Mouse (Mus musculus): ENCODE results near the gene Mrpl1. TPM values are rescaled to one million over a fixed set of nuclear protein-coding genes. Genes with fewer than 3 reads are reported as not detected.
A peak's percentile ranks its signal among the peaks of the same experiment; 100 is the strongest.

Mrpl1 gene
- 18.5 and 19.0 TPM in 2 replicates for polyA plus RNA-seq (2014; fragmentation: Nextera tagmentation; extraction: Ambion mirVana)

- Histone ChIP-seq H3K9me3 (ENCODE audit: control insufficient read depth, low read length) (no peaks in the 10 kb centered on the region), H3K27me3 (ENCODE audit: control insufficient read depth, insufficient read depth, low read length) (no peaks in the 10 kb centered on the region), H3K36me3 (replicated peaks; ENCODE audit: control insufficient read depth, insufficient read depth) (peaks cover 8% of the 10 kb centered on the region; the same call in 1 of the 2 replicates), H3K4me1 (replicated peaks; ENCODE audit: control insufficient read depth, insufficient read depth, low read length) (peaks cover 17% of the 10 kb centered on the region), H3K4me3 (replicated peaks; ENCODE audit: low read length) (peak within 1 kb of the TSS; percentile 94), H3K27ac (peak within 1 kb of the TSS; percentile 86), H3K9ac (peak within 1 kb of the TSS; percentile 83), H3K4me2 (replicated peaks) (peak within 1 kb of the TSS; percentile 82)
- WGBS, result 3% methylated on average over 17 of the region's 17 CpGs
- DNase-seq (ENCODE audit: low spot score) (peak; percentile 66), ATAC-seq (ENCODE audit: low FRiP score) (peak; percentile 69)
Observed at GRCm38 (mm10) chr5:96209459-96209858, at the start of gene Mrpl1. Gene Mrpl1, plus strand, starts transcription at chr5:96209493.

GRCm38 (mm10) chr5:96160467-96161262 is 48.6 kb upstream of the Mrpl1 start:
- peak overlapping the region; percentile 80 for H3K4me2 ChIP-seq (replicated peaks)
- H3K27ac ChIP-seq, result peak overlapping the region; percentile 98
- no peaks in the 10 kb centered on the region for H3K27me3 ChIP-seq (ENCODE audit: control insufficient read depth, insufficient read depth, low read length)
- ATAC-seq (ENCODE audit: low FRiP score) (no peak), DNase-seq (ENCODE audit: low spot score) (peak; percentile 48)
- peak overlapping the region; percentile 95 for H3K4me3 ChIP-seq (replicated peaks; ENCODE audit: low read length)
- no peaks in the 10 kb centered on the region for H3K9me3 ChIP-seq (ENCODE audit: control insufficient read depth, low read length)
- H3K4me1 ChIP-seq (replicated peaks; ENCODE audit: control insufficient read depth, insufficient read depth, low read length), result peaks cover 14% of the 10 kb centered on the region
- H3K9ac ChIP-seq, result peak overlapping the region; percentile 94
- no peaks in the 10 kb centered on the region for H3K36me3 ChIP-seq (replicated peaks; ENCODE audit: control insufficient read depth, insufficient read depth)
- WGBS, result under 1% methylated on average over 48 of the region's 50 CpGs

- H3K4me1 ChIP-seq (replicated peaks; ENCODE audit: control insufficient read depth, insufficient read depth, low read length), result peaks cover 14% of the 10 kb centered on the region
- H3K36me3 ChIP-seq (replicated peaks; ENCODE audit: control insufficient read depth, insufficient read depth), result no peaks in the 10 kb centered on the region
- H3K27ac ChIP-seq, result peak overlapping the region; percentile 98
- peak overlapping the region; percentile 80 for H3K4me2 ChIP-seq (replicated peaks)
- WGBS, result under 1% methylated on average over 37 of the region's 45 CpGs
- no peak for DNase-seq (ENCODE audit: low spot score)
- peak overlapping the region; percentile 94 for H3K9ac ChIP-seq
- H3K27me3 ChIP-seq (ENCODE audit: control insufficient read depth, insufficient read depth, low read length), result no peaks in the 10 kb centered on the region
- peak; percentile 28 for ATAC-seq (ENCODE audit: low FRiP score)
- no peaks in the 10 kb centered on the region for H3K9me3 ChIP-seq (ENCODE audit: control insufficient read depth, low read length)
- H3K4me3 ChIP-seq (replicated peaks; ENCODE audit: low read length), result peak overlapping the region; percentile 95
Observed at GRCm38 (mm10) chr5:96161263-96161577, 48.1 kb upstream of the Mrpl1 start.

GRCm38 (mm10) chr5:96161578-96162398 is 47.5 kb upstream of the Mrpl1 start:
- WGBS, result under 1% methylated on average over 93 of the region's 114 CpGs
- DNase-seq (ENCODE audit: low spot score), result peak; percentile 33
- Histone ChIP-seq H3K9me3 (ENCODE audit: control insufficient read depth, low read length) (no peaks in the 10 kb centered on the region), H3K4me2 (replicated peaks) (peak overlapping the region; percentile 80), H3K4me1 (replicated peaks; ENCODE audit: control insufficient read depth, insufficient read depth, low read length) (peaks cover 14% of the 10 kb centered on the region), H3K4me3 (replicated peaks; ENCODE audit: low read length) (peak overlapping the region; percentile 95), H3K36me3 (replicated peaks; ENCODE audit: control insufficient read depth, insufficient read depth) (no peaks in the 10 kb centered on the region), H3K27me3 (ENCODE audit: control insufficient read depth, insufficient read depth, low read length) (no peaks in the 10 kb centered on the region), H3K9ac (peak overlapping the region; percentile 94), H3K27ac (peak overlapping the region; percentile 98)
- ATAC-seq (ENCODE audit: low FRiP score), result peak; percentile 70

- Histone ChIP-seq H3K36me3 (replicated peaks; ENCODE audit: control insufficient read depth, insufficient read depth) (no peaks in the 10 kb centered on the region), H3K27me3 (ENCODE audit: control insufficient read depth, insufficient read depth, low read length) (no peaks in the 10 kb centered on the region), H3K9me3 (ENCODE audit: control insufficient read depth, low read length) (no peaks in the 10 kb centered on the region), H3K4me3 (replicated peaks; ENCODE audit: low read length) (peak overlapping the region; percentile 95), H3K9ac (peak overlapping the region; percentile 94), H3K4me2 (replicated peaks) (peak overlapping the region; percentile 80), H3K27ac (peak overlapping the region; percentile 98), H3K4me1 (replicated peaks; ENCODE audit: control insufficient read depth, insufficient read depth, low read length) (peaks cover 14% of the 10 kb centered on the region)
- under 1% methylated on average over 56 of the region's 56 CpGs for WGBS
- peak; percentile 91 for DNase-seq (ENCODE audit: low spot score)
- peak; percentile 92 for ATAC-seq (ENCODE audit: low FRiP score)
Observed at GRCm38 (mm10) chr5:96162399-96163331, 46.6 kb upstream of the Mrpl1 start.

GRCm38 (mm10) chr5:96163396-96164020 is 45.8 kb upstream of the Mrpl1 start:
- DNase-seq (ENCODE audit: low spot score) (no peak), ATAC-seq (ENCODE audit: low FRiP score) (no peak)
- peak overlapping the region; percentile 98 for H3K27ac ChIP-seq
- whole genome bisulfite sequencing, result 8% methylated on average over 1 of the region's 1 CpGs
- no peaks in the 10 kb centered on the region for H3K36me3 ChIP-seq (replicated peaks; ENCODE audit: control insufficient read depth, insufficient read depth)
- peak overlapping the region; percentile 94 for H3K9ac ChIP-seq
- peak overlapping the region; percentile 80 for H3K4me2 ChIP-seq (replicated peaks)
- H3K9me3 ChIP-seq (ENCODE audit: control insufficient read depth, low read length), result no peaks in the 10 kb centered on the region
- peak overlapping the region; percentile 95 for H3K4me3 ChIP-seq (replicated peaks; ENCODE audit: low read length)
- no peaks in the 10 kb centered on the region for H3K27me3 ChIP-seq (ENCODE audit: control insufficient read depth, insufficient read depth, low read length)
- H3K4me1 ChIP-seq (replicated peaks; ENCODE audit: control insufficient read depth, insufficient read depth, low read length), result peaks cover 14% of the 10 kb centered on the region

- H3K4me1 ChIP-seq (replicated peaks; ENCODE audit: control insufficient read depth, insufficient read depth, low read length), result peaks cover 14% of the 10 kb centered on the region
- H3K4me2 ChIP-seq (replicated peaks), result peak within 1 kb of the TSS; percentile 80
- DNase-seq (ENCODE audit: low spot score), result no peak
- WGBS, result 53% methylated on average over 5 of the region's 5 CpGs
- no peaks in the 10 kb centered on the region for H3K27me3 ChIP-seq (ENCODE audit: control insufficient read depth, insufficient read depth, low read length)
- H3K4me3 ChIP-seq (replicated peaks; ENCODE audit: low read length), result peak within 1 kb of the TSS; percentile 95
- ATAC-seq (ENCODE audit: low FRiP score), result no peak
- H3K9ac ChIP-seq, result peak within 1 kb of the TSS; percentile 94
- H3K9me3 ChIP-seq (ENCODE audit: control insufficient read depth, low read length), result no peaks in the 10 kb centered on the region
- H3K36me3 ChIP-seq (replicated peaks; ENCODE audit: control insufficient read depth, insufficient read depth), result no peaks in the 10 kb centered on the region
- H3K27ac ChIP-seq, result peak within 1 kb of the TSS; percentile 98
Observed at GRCm38 (mm10) chr5:96164021-96164411, 45.3 kb upstream of the Mrpl1 start, which contains the start of gene Cnot6l. Gene Cnot6l, minus strand, starts transcription at chr5:96164171.

GRCm38 (mm10) chr5:96166761-96167160 is 42.5 kb upstream of the Mrpl1 start:
- Histone ChIP-seq H3K27me3 (ENCODE audit: control insufficient read depth, insufficient read depth, low read length) (no peaks in the 10 kb centered on the region), H3K4me1 (replicated peaks; ENCODE audit: control insufficient read depth, insufficient read depth, low read length) (peaks cover 4% of the 10 kb centered on the region; the same call in 1 of the 2 replicates), H3K9me3 (ENCODE audit: control insufficient read depth, low read length) (no peaks in the 10 kb centered on the region), H3K4me3 (replicated peaks; ENCODE audit: low read length) (no peak overlapping the region), H3K9ac (no peak overlapping the region), H3K4me2 (replicated peaks) (no peak overlapping the region), H3K36me3 (replicated peaks; ENCODE audit: control insufficient read depth, insufficient read depth) (no peaks in the 10 kb centered on the region), H3K27ac (no peak overlapping the region)
- 93% methylated on average over 2 of the region's 2 CpGs for WGBS
- DNase-seq (ENCODE audit: low spot score) (no peak), ATAC-seq (ENCODE audit: low FRiP score) (no peak)
